Mouse (Mus musculus) heart, adult 11 months (tissue): ENCODE data around the gene Sh3bp4.

Source experiments
- DNase-seq: peaks from one replicate; pipeline ENCODE4 v3.0.0; 2022

Gene Sh3bp4

GRCm38 (mm10) chr1:89189204-89189603 lies 119.0 kb downstream of the Sh3bp4 start:
- DNase-seq = peak; percentile 93

GRCm38 (mm10) chr1:89190621-89191020 lies 120.4 kb downstream of the Sh3bp4 start:
- peak; percentile 93 for DNase-seq

- DNase-seq = peak; percentile 97
Observed at GRCm38 (mm10) chr1:89191127-89191740, 121.0 kb downstream of the Sh3bp4 start.

- DNase-seq = peak; percentile 89
Observed at GRCm38 (mm10) chr1:89192536-89193220, 122.5 kb downstream of the Sh3bp4 start.

- peak; percentile 68 for DNase-seq
Observed at GRCm38 (mm10) chr1:89193576-89193975, 123.4 kb downstream of the Sh3bp4 start.

- peak; percentile 95 for DNase-seq
Observed at GRCm38 (mm10) chr1:89195827-89196712, 125.9 kb downstream of the Sh3bp4 start.
